Mouse (Mus musculus) sigmoid colon, adult 10 weeks (tissue): ENCODE results near the gene Syk. TPM values are rescaled to one million over a fixed set of nuclear protein-coding genes. Genes with fewer than 3 reads are reported as not detected.

Source experiments
- polyA plus RNA-seq: library from polyadenylated mRNA; stranded (reverse); fragments of 350-450 nt; fragmentation: Illumina TruSeq; extraction: RNeasy Lipid Tissue Mini Kit (QIAGEN cat#74804); gene quantifications from one replicate; pipeline ENCODE4 v1.2.3, GENCODE M21; 2014; ENCODE audit warnings: low read depth, low replicate concordance

Syk gene
- polyA plus RNA-seq = 12.1 TPM

DNA sequence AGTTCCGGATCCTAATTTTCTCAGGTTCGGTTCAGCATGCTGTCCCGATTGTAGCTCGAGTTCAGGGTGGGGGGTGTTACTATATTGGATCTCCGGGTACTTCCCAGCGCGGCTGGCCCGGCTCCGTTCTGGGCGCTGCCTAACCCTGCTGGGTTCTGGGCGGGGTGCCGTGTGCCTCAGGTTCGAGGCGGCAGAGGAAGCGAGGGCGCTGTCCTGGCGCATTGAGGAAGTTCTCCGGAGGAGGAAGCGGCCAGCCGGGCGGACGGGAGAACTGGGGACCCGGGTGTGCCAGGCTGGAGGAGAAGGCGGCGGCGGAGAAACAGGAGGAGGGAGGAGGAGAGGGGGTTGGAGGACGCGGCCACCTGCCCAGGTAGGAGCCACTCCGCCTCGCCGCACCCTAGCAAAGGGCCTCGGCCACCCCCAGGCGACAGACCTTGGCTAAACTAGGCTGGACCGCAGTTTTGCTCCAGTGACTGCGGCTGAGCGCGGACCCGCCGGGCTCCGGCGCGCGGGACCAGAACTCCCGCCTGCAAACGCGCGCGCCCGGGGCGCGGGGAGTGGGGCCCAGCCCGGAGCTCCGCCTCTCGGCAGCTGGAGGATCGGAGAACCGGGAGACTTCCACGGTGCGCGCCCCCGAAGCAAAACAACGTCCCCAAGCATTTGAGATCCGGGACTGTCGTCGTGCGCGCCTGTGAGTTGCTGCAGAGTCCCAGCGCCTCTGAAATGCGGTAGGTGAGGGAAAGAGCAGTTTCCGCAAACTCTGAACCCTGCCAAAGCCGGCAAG lies at the start of gene Syk:
Syk (plus strand) TSS at position 296 of the 784 bp plus-strand sequence.

Other genes starting within 250 kb of the Syk start
- gene Diras2, start 51.9 kb upstream of the Syk start, polyA plus RNA-seq = 5.6 TPM